Mouse (Mus musculus) ES-Bruce4 (cell line): ENCODE data around the gene Uhrf1bp1.
A peak's percentile ranks its signal among the peaks of the same experiment; 100 is the strongest.

ENCODE experiments used
- CTCF ChIP-seq: IDR thresholded peaks from one replicate; pipeline ENCODE4 v1.8.1; 2011; ENCODE audit warnings: low read depth, low read length
- EP300 ChIP-seq: IDR thresholded peaks from 2 replicates; pipeline ENCODE4 v1.6.1; 2011; ENCODE audit warnings: low read depth, low read length; ENCODE audit not compliant: insufficient read depth
- POLR2A ChIP-seq: IDR thresholded peaks from one replicate; pipeline ENCODE4 v1.8.1; 2011; ENCODE audit warnings: low read length; ENCODE audit not compliant: insufficient read depth

DNA sequence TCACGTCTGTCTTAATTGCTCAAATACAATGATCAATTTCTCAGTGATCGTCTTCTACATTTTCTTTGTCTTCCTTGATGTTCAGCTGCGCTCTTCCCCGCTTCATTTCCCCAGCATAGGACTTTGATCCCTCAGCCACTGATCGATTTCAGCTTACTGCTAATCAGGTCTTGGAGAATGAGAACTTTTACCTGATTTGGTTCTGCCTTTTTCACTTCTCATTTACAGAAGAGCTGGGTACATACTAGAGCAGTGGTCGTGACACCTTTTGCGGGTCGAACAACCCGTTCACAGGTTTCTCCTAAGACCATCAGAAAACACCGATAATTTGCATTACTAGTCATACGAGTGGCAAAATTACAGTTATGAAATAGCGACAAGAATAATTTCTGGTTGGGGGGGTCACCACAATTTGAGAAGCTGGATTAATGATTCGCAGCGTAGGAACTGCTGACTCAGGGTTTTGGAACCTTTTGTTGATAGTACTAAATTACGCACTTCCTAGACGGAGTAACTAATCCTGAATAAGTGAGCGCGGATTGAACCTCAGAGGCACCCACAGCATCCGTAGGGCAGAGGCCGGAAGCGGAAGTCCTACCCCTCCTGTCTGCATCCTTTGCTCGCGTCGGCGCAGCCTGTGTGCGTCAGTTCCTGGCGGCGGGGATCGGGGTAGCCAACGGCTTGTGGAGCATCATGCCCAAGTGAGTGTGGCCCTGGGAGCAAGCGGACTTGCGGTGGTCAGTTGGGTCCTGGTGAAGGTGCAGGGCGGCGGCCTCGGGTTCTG is 16.6 kb upstream of the Uhrf1bp1 start:
- TF ChIP-seq CTCF, result no peak
- peak; percentile 34 for TF ChIP-seq POLR2A
- TF ChIP-seq EP300, result peak; percentile 76; the same call in 1 of the 2 replicates
